Mouse (Mus musculus) CH12.LX (cell line): Measurements from ENCODE around the gene Sde2. TPM values are rescaled to one million over a fixed set of nuclear protein-coding genes. Genes with fewer than 3 reads are reported as not detected.

ENCODE experiments used
- DNase-seq: peaks from one replicate; pipeline ENCODE4 v3.0.0-alpha.2; 2013; ENCODE audit errors: extremely low read depth
- H3K27ac ChIP-seq: 2 replicates; pipeline ENCODE4 v1.5.1; 2012; ENCODE audit warnings: low read depth, mild to moderate bottlenecking, control low read depth, moderate library complexity; ENCODE audit not compliant: insufficient read depth
- H3K27me3 ChIP-seq: replicated peaks from 2 replicates; pipeline ENCODE3; 2012; ENCODE audit warnings: inconsistent platforms
- H3K36me3 ChIP-seq, 2 experiments: replicated peaks in 1 of 2; 2 replicates each; pipeline versions ENCODE3 to v1.6.1; 2012; ENCODE audit warnings: inconsistent platforms in 1 of 2, low read length in 1 of 2, mild to moderate bottlenecking in 1 of 2, mixed read lengths in 1 of 2, moderate library complexity in 1 of 2; ENCODE audit not compliant: control insufficient read depth in 1 of 2, insufficient read depth in 1 of 2
- H3K4me1 ChIP-seq, 2 experiments: 2 replicates each; pipeline ENCODE4 v1.6.1; 2012; ENCODE audit warnings: inconsistent platforms in 1 of 2, moderate library complexity in 1 of 2; ENCODE audit not compliant: insufficient read depth in 2 of 2, control insufficient read depth in 1 of 2
- H3K4me2 ChIP-seq: 2 replicates; pipeline ENCODE4 v1.6.1; 2012; ENCODE audit warnings: low read depth, mild to moderate bottlenecking, control low read depth; ENCODE audit not compliant: poor library complexity, insufficient read depth, severe bottlenecking
- H3K4me3 ChIP-seq, 3 experiments: fragments of 150-350 bp in 1 of 3; sonication (generic) in 1 of 3; replicated peaks in 1 of 3; 2 replicates each; pipeline versions ENCODE3 to v1.5.1; 2011 to 2012; ENCODE audit warnings: low read depth in 2 of 3, low read length in 2 of 3, mild to moderate bottlenecking in 2 of 3, moderate library complexity in 2 of 3, control low read depth in 1 of 3, improper control_type of control experiment in 1 of 3, inconsistent platforms in 1 of 3, mixed read lengths in 1 of 3; ENCODE audit not compliant: poor library complexity in 1 of 3
- H3K79me2 ChIP-seq: replicated peaks from 2 replicates; pipeline ENCODE4 v1.6.1; 2012; ENCODE audit warnings: mild to moderate bottlenecking, moderate library complexity; ENCODE audit not compliant: control insufficient read depth, poor library complexity, insufficient read depth, severe bottlenecking; ENCODE audit errors: extremely low read depth
- H3K9ac ChIP-seq: 2 replicates; pipeline ENCODE4 v1.6.1; 2012; ENCODE audit warnings: low read depth, mild to moderate bottlenecking, control low read depth, moderate library complexity; ENCODE audit not compliant: insufficient read depth
- H3K9me3 ChIP-seq: replicated peaks from 2 replicates; pipeline ENCODE3; 2012; ENCODE audit warnings: low read length, inconsistent platforms, mixed read lengths
- BHLHE40 ChIP-seq: IDR thresholded peaks from 2 replicates; pipeline ENCODE4 v1.6.1; 2011; ENCODE audit warnings: mild to moderate bottlenecking, low read depth, low read length, improper control_type of control experiment
- CHD2 ChIP-seq: IDR thresholded peaks from 2 replicates; pipeline ENCODE4 v1.6.1; 2011; ENCODE audit warnings: low read length, improper control_type of control experiment
- E2F4 ChIP-seq: IDR thresholded peaks from 2 replicates; pipeline ENCODE4 v1.6.1; 2011; ENCODE audit warnings: low read depth, low read length, improper control_type of control experiment; ENCODE audit not compliant: insufficient replicate concordance
- ELF1 ChIP-seq: IDR thresholded peaks from 2 replicates; pipeline ENCODE4 v1.6.1; 2014; ENCODE audit warnings: low read depth, mild to moderate bottlenecking, inconsistent platforms, low read length, improper control_type of control experiment
- EP300 ChIP-seq: IDR thresholded peaks from 2 replicates; pipeline ENCODE4 v1.6.1; 2011; ENCODE audit warnings: low read length, improper control_type of control experiment
- ETS1 ChIP-seq: conservative IDR thresholded peaks from 2 replicates; pipeline ENCODE4 v1.6.1; 2012; ENCODE audit warnings: low read depth, mild to moderate bottlenecking, inconsistent platforms, low read length, improper control_type of control experiment, moderate library complexity
- GABPA ChIP-seq: IDR thresholded peaks from 2 replicates; pipeline ENCODE4 v1.6.1; 2012; ENCODE audit warnings: low read depth, low read length, improper control_type of control experiment, inconsistent platforms; ENCODE audit not compliant: insufficient replicate concordance
- IRF4 ChIP-seq: IDR thresholded peaks from 2 replicates; pipeline ENCODE4 v1.6.1; 2014; ENCODE audit warnings: low read depth, mild to moderate bottlenecking, inconsistent platforms, low read length, improper control_type of control experiment
- JUND ChIP-seq: conservative IDR thresholded peaks from 2 replicates; pipeline ENCODE4 v1.6.1; 2011; ENCODE audit warnings: low read depth, low read length, improper control_type of control experiment
- MAFK ChIP-seq: IDR thresholded peaks from 2 replicates; pipeline ENCODE4 v1.6.1; 2011; ENCODE audit warnings: low read length, improper control_type of control experiment; ENCODE audit not compliant: insufficient replicate concordance
- MAX ChIP-seq: IDR thresholded peaks from 2 replicates; pipeline ENCODE4 v1.6.1; 2011; ENCODE audit warnings: low read length, improper control_type of control experiment
- MXI1 ChIP-seq: IDR thresholded peaks from 2 replicates; pipeline ENCODE4 v1.6.1; 2011; ENCODE audit warnings: mild to moderate bottlenecking, low read depth, low read length, improper control_type of control experiment
- MYC ChIP-seq: IDR thresholded peaks from 2 replicates; pipeline ENCODE4 v1.6.1; 2011; ENCODE audit warnings: low read depth, mild to moderate bottlenecking, improper control_type of control experiment, low read length
- PAX5 ChIP-seq: IDR thresholded peaks from 2 replicates; pipeline ENCODE4 v1.6.1; 2012; ENCODE audit warnings: low read length, inconsistent platforms, mixed read lengths
- POLR2A ChIP-seq: IDR thresholded peaks from 2 replicates; pipeline ENCODE4 v1.6.1; 2011; ENCODE audit warnings: low read depth, mild to moderate bottlenecking, improper control_type of control experiment, low read length
- POLR2AphosphoS2 ChIP-seq: IDR thresholded peaks from 2 replicates; pipeline ENCODE4 v1.6.1; 2011; ENCODE audit warnings: low read depth, low read length, improper control_type of control experiment
- SIN3A ChIP-seq: IDR thresholded peaks from 2 replicates; pipeline ENCODE4 v1.6.1; 2012; ENCODE audit warnings: low read length, improper control_type of control experiment, inconsistent platforms
- UBTF ChIP-seq: IDR thresholded peaks from 2 replicates; pipeline ENCODE4 v1.6.1; 2012; ENCODE audit warnings: low read depth, mild to moderate bottlenecking, inconsistent platforms, low read length, improper control_type of control experiment, moderate library complexity
- USF1 ChIP-seq: IDR thresholded peaks from 2 replicates; pipeline ENCODE4 v1.6.1; 2014; ENCODE audit warnings: low read depth, mild to moderate bottlenecking, inconsistent platforms, low read length, improper control_type of control experiment
- ZC3H11A ChIP-seq: IDR thresholded peaks from 2 replicates; pipeline ENCODE4 v1.6.1; 2012; ENCODE audit warnings: low read depth, mild to moderate bottlenecking, inconsistent platforms, low read length, improper control_type of control experiment
- ZKSCAN1 ChIP-seq: IDR thresholded peaks from 2 replicates; pipeline ENCODE4 v1.6.1; 2012; ENCODE audit warnings: low read depth, inconsistent platforms, low read length, improper control_type of control experiment, borderline replicate concordance
- ZNF384 ChIP-seq: IDR thresholded peaks from 2 replicates; pipeline ENCODE4 v1.6.1; 2012; ENCODE audit warnings: low read depth, low read length, improper control_type of control experiment, inconsistent platforms
- dilution Hi-C: fragments of 300-500 bp; cut with MboI; formaldehyde crosslinking; loops from 2 replicates; pipeline ENCODE4 v1.14.3; 2020; ENCODE audit warnings: low sequenced_read_pairs; ENCODE audit not compliant: extremely low pct_unique_long_range_greater_than_20kb, extremely low pct_ligation_motif_present
- in situ Hi-C: fragments of 300-500 bp; cut with MboI; formaldehyde crosslinking; loops from 3 replicates; pipeline ENCODE4 v1.14.3; 2019; ENCODE audit warnings: low sequenced_read_pairs, low pct_ligation_motif_present, low pct_unique_long_range_greater_than_20kb, mixed read lengths
- polyA plus RNA-seq: library from polyadenylated mRNA; unstranded; fragments of >175 nt; gene quantifications from 2 replicates; pipeline ENCODE4 v1.2.1, GENCODE M21; 2012; ENCODE audit warnings: low read depth; ENCODE audit not compliant: insufficient read length
- total RNA-seq, 2 experiments: library from RNA; depleted of rRNA; stranded (reverse); fragments of 300-350 nt in 1 of 2; fragments of >200 nt in 1 of 2; gene quantifications; 2 replicates each; pipeline ENCODE4 v1.2.3; 2012 to 2014

The Sde2 gene
- total and polyA plus RNA-seq, 3 experiments: 24.7 to 33.2 (median 28.0) TPM

GRCm38 (mm10) chr1:180813885-180814740 lies 36.8 kb upstream of the Sde2 start, which contains the start of gene H3f3a:
H3f3a (minus strand) TSS chr1:180813943.
- DNase-seq: no peak
- H3K79me2 ChIP-seq: peaks cover 34% of the 10 kb centered on the region
- dilution Hi-C loops: no loop called here
- H3K36me3 ChIP-seq: peaks cover 12 to 16% of the 10 kb centered on the region in 2 experiments
- TF ChIP-seq SIN3A (peak; percentile 64; the same call in 1 of the 2 replicates), PAX5 (no peak), MXI1 (0 out of 2 replicates have a peak, but pooled peaks have one; percentile 23), MAFK (no peak), ZC3H11A (no peak), IRF4 (no peak), EP300 (no peak), UBTF (peak; percentile 74; the same call in 1 of the 2 replicates), ZKSCAN1 (no peak), E2F4 (no peak), MAX (peak; percentile 3; the same call in 1 of the 2 replicates), BHLHE40 (peak; percentile 34; the same call in 1 of the 2 replicates), POLR2AphosphoS2 (no peak), JUND (no peak), POLR2A (no peak), ZNF384 (no peak), ETS1 (no peak), GABPA (no peak), MYC (no peak), CHD2 (peak; percentile 75; the same call in 1 of the 2 replicates), USF1 (no peak), ELF1 (no peak)
- in situ Hi-C loops: no loop called here
- H3K27me3 ChIP-seq: peaks cover 21% of the 10 kb centered on the region
- H3K27ac ChIP-seq: peak within 1 kb of the TSS; percentile 89
- H3K4me1 ChIP-seq: peaks cover 5 to 19% of the 10 kb centered on the region in 2 experiments; a peak in 3 of 4 replicates
- H3K9me3 ChIP-seq: no peaks in the 10 kb centered on the region
- peak within 1 kb of the TSS; percentile 60 for H3K4me2 ChIP-seq
- peak within 1 kb of the TSS; percentile 76 to 96 (median 84) for H3K4me3 ChIP-seq
- peak within 1 kb of the TSS; percentile 99 for H3K9ac ChIP-seq
